Mouse (Mus musculus) layer of hippocampus, adult 8-10 months (tissue): ENCODE data around the gene Rpl36-ps4. TPM values are rescaled to one million over a fixed set of nuclear protein-coding genes. Genes with fewer than 3 reads are reported as not detected.
A peak's percentile ranks its signal among the peaks of the same experiment; 100 is the strongest.

Experiments
- DNase-seq, 2 experiments: peaks; one replicate each; pipeline ENCODE4 v3.0.0; 2022; ENCODE audit warnings: low spot score in 2 of 2
- total RNA-seq, 4 experiments: library from RNA; stranded (reverse); gene quantifications; 2 replicates each; pipeline ENCODE4 v1.2.4; 2022

Gene Rpl36-ps4
- not detected for total RNA-seq

DNA sequence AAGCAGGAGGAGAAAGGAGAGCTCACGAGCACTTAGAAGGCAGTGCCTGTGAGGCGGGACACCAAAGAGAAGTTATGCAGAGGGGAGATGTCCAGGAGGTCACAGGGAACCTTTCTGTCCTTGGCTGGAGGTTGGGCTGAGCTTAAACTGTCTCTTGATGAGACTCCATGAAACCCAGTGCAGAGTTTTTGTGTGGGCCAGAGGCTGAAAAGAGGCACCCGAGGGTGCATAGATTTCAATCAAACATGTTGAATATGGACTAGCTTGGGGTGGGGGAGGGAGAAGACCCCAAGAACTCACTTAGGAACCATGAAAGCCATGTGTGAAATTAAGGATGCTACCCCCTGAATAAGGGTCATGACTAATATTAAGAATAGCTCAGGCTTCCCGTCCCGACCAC lies at the start of gene Rpl36-ps4:
TSS of gene Rpl36-ps4 (plus strand) at position 301 of the 400 bp plus-strand sequence.
- DNase-seq, result no peak

- DNase-seq, result no peak
Observed at GRCm38 (mm10) chr17:87871461-87872126, 49.2 kb upstream of the Rpl36-ps4 start.

GRCm38 (mm10) chr17:87872286-87872685 lies 48.5 kb upstream of the Rpl36-ps4 start:
- DNase-seq, result no peak

- no peak for DNase-seq
Observed at GRCm38 (mm10) chr17:87873456-87873855, 47.3 kb upstream of the Rpl36-ps4 start.

- no peak for DNase-seq
Observed at GRCm38 (mm10) chr17:87873943-87874342, 46.8 kb upstream of the Rpl36-ps4 start.

GRCm38 (mm10) chr17:87875346-87875920 lies 45.3 kb upstream of the Rpl36-ps4 start:
- no peak for DNase-seq

- no peak for DNase-seq
Observed at GRCm38 (mm10) chr17:87876295-87877000, 44.3 kb upstream of the Rpl36-ps4 start.

- DNase-seq, result peak; percentile 51
Observed at GRCm38 (mm10) chr17:87877207-87878073, 43.3 kb upstream of the Rpl36-ps4 start.

DNA sequence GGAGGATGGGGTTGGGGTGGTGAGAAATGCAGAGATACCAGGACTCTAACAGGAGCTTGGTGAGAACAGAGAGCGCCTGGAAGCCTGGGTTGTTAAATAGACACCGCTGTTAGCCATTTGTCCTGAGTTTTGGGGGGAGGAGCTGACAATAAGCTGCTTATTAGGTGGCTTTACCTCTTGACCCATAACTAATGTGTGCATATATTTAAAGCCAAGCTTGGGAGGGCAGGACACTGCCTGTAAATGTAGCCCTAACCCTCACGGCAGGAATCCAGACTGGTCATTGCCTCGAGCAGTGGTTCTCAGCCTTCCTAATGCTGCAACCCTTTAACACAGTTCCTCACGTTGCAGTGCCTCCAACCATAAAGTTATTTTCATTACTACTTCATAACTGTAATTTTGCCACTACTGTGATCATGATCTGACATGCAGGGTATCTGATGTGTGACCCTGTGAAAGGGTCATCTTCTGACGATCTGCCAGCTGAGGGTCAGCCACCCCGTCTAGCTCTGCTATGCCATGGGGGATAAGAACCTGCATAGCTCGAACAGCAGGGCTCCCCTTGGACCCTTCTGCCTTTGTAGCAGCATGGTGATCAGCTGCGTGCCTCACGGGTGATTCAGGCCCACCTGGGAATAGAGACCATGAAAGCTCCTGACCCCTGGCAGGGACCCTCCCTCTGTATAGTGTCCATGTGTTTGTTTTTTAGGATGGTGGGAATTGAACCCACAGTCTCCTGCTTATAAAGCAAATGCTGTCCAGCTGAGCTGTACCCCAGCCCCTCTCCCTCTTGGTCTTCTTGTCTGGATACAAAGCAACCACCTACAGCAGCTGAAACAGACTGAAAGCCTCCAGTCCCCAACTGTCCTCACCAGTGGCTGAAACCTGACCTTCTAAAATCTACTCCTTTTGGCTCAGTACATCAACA lies 42.0 kb upstream of the Rpl36-ps4 start:
- no peak for DNase-seq

- no peak for DNase-seq
Observed at GRCm38 (mm10) chr17:87879484-87880225, 41.1 kb upstream of the Rpl36-ps4 start.

DNA sequence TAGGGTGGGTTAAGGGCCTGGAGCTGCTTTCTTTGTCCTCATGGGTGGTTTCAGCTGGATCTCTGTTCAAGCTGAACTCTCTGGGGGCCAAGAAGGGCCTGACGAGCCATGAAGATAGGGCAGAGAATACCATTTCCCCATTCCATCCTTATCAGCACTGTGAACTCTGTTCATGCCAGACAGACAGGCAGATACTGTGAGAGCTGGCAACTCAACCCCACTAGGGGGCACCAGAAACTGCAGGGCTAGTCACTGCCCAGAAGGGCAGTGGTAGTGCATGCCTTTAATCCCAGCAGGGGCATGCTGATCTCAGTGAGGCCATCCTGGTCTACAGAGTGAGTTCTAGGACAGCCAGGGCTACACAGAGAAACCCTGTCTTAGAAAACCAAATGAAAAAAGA lies 38.2 kb upstream of the Rpl36-ps4 start:
- DNase-seq, result no peak

DNA sequence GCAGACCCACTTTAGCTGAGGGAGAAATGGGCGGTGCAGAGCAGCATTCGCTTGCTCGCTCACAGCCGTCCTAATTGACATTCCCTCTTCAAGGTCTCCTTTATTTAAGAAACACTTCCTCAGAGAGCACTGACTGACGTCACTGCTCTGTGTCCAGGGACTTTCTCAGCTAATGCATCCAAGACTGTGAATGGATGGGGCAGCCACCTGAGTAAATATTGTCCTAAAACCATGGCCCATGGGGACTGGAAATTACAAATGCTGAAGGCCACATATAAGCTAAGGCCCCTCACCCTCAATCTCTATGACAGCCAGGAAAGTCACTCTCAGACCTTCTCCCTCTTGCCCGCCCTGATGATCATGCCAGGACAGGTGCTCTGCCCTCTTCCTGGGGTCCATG lies 23.6 kb upstream of the Rpl36-ps4 start:
- no peak for DNase-seq

GRCm38 (mm10) chr17:87900677-87901076 lies 20.1 kb upstream of the Rpl36-ps4 start:
- DNase-seq, result no peak

DNA sequence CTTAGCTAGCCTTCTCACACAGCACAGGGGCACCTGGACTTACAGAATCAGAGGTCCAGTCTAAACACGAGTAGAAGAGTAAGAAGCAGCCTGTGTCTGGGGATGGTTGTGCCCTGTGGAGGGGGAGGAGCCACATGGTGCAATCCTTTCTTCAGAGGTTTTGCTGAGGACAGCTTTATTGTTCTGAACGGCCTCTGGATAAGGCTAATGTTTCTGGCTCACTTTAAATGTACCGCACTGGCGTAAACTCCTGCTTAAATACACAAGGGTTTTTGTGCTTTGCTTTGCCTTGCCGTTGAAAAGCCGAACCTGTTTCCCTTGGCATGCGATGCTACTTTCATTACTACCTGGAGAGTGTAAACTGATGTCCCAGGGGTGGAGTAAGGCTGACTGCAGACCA lies 19.6 kb upstream of the Rpl36-ps4 start:
- DNase-seq, result no peak

- DNase-seq, result no peak
Observed at GRCm38 (mm10) chr17:87903213-87903612, 17.6 kb upstream of the Rpl36-ps4 start.

- DNase-seq, result no peak
Observed at GRCm38 (mm10) chr17:87903725-87904124, 17.1 kb upstream of the Rpl36-ps4 start.

- no peak for DNase-seq
Observed at GRCm38 (mm10) chr17:87915386-87915785, 5.4 kb upstream of the Rpl36-ps4 start.

GRCm38 (mm10) chr17:87918121-87918520 lies 2.7 kb upstream of the Rpl36-ps4 start:
- no peak for DNase-seq

GRCm38 (mm10) chr17:87934326-87934725 lies 13.5 kb downstream of the Rpl36-ps4 start:
- no peak for DNase-seq

DNA sequence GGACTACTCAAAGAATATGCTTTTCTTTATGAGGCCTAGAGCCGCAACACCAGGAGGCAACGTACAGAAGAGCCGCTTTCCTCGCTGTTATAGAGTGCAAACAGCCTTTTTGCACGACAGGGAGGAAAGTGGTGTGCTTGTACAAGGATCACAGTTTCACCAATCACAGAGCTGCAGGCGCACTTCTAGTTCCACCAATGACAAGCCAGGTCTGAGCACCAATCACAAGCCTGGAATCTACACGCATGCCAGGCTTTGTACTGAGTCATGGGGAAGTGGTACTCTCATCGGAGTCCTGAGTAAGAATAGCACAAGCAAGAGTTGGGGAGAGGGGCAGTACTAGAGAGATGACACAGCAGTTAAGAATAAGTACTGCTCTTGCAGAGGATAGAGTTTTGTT lies 14.0 kb downstream of the Rpl36-ps4 start:
- no peak for DNase-seq
